Comparison of ENCODE assay signal across 8 mouse cellular contexts in genomic region chr17:79518185-79518584, GRCm38 (mm10).
A peak's percentile ranks its signal among the peaks of the same experiment; 100 is the strongest.
DNase-seq lines count a peak whose midpoint lies in the region; ATAC-seq and TF ChIP-seq lines count a peak whose summit lies in the region.

No protein-coding gene starts in this region.

- H3K9me3 ChIP-seq in ES-E14 (ENCODE audit: control insufficient read depth, insufficient read depth, low read depth, low read length) = no peaks in the 10 kb centered on the region
- H3K9me3 ChIP-seq in heart, embryonic 10.5 days = no peaks in the 10 kb centered on the region

- 58% methylated on average over 3 of the region's 3 CpGs for WGBS in heart, embryonic 10.5 days

- H3K4me3 ChIP-seq in ES-E14 (ENCODE audit: insufficient read depth in 1 of 2, low read depth in 1 of 2, low read length in 2 of 2, poor library complexity in 1 of 2, severe bottlenecking in 1 of 2) = no peak overlapping the region
- H3K4me3 ChIP-seq in heart, embryonic 10.5 days = no peak overlapping the region

- no peak overlapping the region for H3K9ac ChIP-seq in ES-E14 (ENCODE audit: insufficient read depth, low read depth, low read length, poor library complexity, severe bottlenecking)

- H3K36me3 ChIP-seq in ES-E14 (ENCODE audit: control insufficient read depth, insufficient read depth, low read length, poor library complexity, severe bottlenecking) = no peaks in the 10 kb centered on the region
- H3K36me3 ChIP-seq in heart, embryonic 10.5 days = no peaks in the 10 kb centered on the region

- no peaks in the 10 kb centered on the region for H3K27me3 ChIP-seq in heart, embryonic 10.5 days (ENCODE audit: insufficient read depth, poor library complexity, severe bottlenecking)

- H3K4me1 ChIP-seq in ES-E14 (ENCODE audit: control insufficient read depth in 2 of 2, insufficient read depth in 2 of 2, low read length in 2 of 2, poor library complexity in 1 of 2) = no peaks in the 10 kb centered on the region
- H3K4me1 ChIP-seq in heart, embryonic 10.5 days = peaks cover 8% of the 10 kb centered on the region

- no peak overlapping the region for H3K27ac ChIP-seq in ES-E14 (ENCODE audit: insufficient read depth, low read depth, low read length, poor library complexity, severe bottlenecking)
- H3K27ac ChIP-seq in heart, embryonic 10.5 days = no peak overlapping the region

- peak; percentile 35 for DNase-seq in kidney, adult 9 months
- no peak for DNase-seq in kidney, adult 18-20 months
- peak; percentile 20 for DNase-seq in ES-E14 (ENCODE audit: low read depth, low spot score)
- peak; percentile 74 for DNase-seq in heart, embryonic 10.5 days (ENCODE audit: low spot score)
- DNase-seq in layer of hippocampus, adult 18-20 months (ENCODE audit: low spot score in 2 of 2) = no peak
- no peak for DNase-seq in c-Kit-positive CD71-positive TER-119-positive erythroid progenitor cells, embryonic 14.5 days (ENCODE audit: low spot score)
- DNase-seq in urinary bladder, adult 18-20 months (ENCODE audit: low spot score in 2 of 2) = no peak

- peak; percentile 79 for ATAC-seq in megakaryocyte-erythroid progenitor cell, adult 5-6 weeks (replicated peaks; ENCODE audit: low FRiP score, low TSS enrichment, poor library complexity, severe bottlenecking)

- in situ Hi-C loops in ES-E14 (cut with MboI; ENCODE audit: low sequenced_read_pairs in 2 of 2, unreplicated experiment in 2 of 2) = no loop called here

TF ChIP-seq in ES-E14, 5 proteins besides CTCF, POLR2A, EP300 and RAD21:
- TF ChIP-seq ZC3H11A (IDR thresholded peaks at IDR 0.05; ENCODE audit: borderline replicate concordance, low read depth, low read length) (peak; percentile 68; the same call in 1 of the 2 replicates), MAFK (IDR thresholded peaks at IDR 0.05; ENCODE audit: insufficient read depth, low read depth, low read length) (no peak)

Comparison
In these comparisons a context has a peak if more than half of its experiments do, and no peak if none do; other contexts are left out.
1. DNase-seq: peak in kidney, adult 9 months (single experiment), ES-E14 (single experiment) and heart, embryonic 10.5 days (single experiment); none in kidney, adult 18-20 months (single experiment), layer of hippocampus, adult 18-20 months (0 of 2), c-Kit-positive CD71-positive TER-119-positive erythroid progenitor cells, embryonic 14.5 days (single experiment) and urinary bladder, adult 18-20 months (0 of 2).